Mouse (Mus musculus): ENCODE results near the gene Fancc. TPM values are rescaled to one million over a fixed set of nuclear protein-coding genes. Genes with fewer than 3 reads are reported as not detected.

The Fancc gene
- polyA plus RNA-seq, 1 experiment, result 9.0 TPM

DNA sequence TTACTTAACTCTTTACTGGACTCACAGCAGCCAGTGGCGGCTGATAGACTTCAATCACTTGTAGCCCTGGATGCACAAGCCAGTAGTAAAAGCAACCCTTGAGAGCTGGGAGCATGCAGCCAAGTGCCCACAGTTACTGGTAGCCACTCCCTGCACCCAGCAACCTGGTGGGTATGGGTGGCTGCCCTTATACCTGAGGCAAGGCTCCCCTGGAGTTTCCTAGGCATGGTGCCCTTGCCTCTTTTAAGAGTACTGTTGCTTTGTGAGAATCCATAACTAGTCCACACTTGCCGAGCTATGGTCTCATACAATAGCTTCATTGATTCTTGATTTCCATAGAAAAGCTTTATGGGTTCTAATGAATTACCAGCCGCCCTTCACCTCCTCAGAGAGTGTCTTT, 252.7 kb downstream of the Fancc start:
- Histone ChIP-seq H3K36me3 (ENCODE audit: control insufficient read depth, insufficient read depth, low read length) (peaks cover 1% of the 10 kb centered on the region; the same call in 1 of the 2 replicates), H3K27ac (ENCODE audit: insufficient read depth, low read depth, low read length) (peak overlapping the region; percentile 85), H3K4me3 (ENCODE audit: insufficient read depth, low read depth, low read length) (peak overlapping the region; percentile 42), H3K4me1 (ENCODE audit: control insufficient read depth, insufficient read depth, low read length) (peaks cover 35% of the 10 kb centered on the region), H3K27me3 (replicated peaks; ENCODE audit: control insufficient read depth, insufficient read depth, low read length) (no peaks in the 10 kb centered on the region)
- WGBS, result 56% methylated on average over 3 of the region's 3 CpGs
- TF ChIP-seq CTCF (conservative IDR thresholded peaks at IDR 0.05; ENCODE audit: insufficient read depth, insufficient read length, low read depth, low read length), result no peak
- TF ChIP-seq POLR2A (IDR thresholded peaks at IDR 0.05; ENCODE audit: low read depth, low read length), result no peak
- DNase-seq, result peak; percentile 63

DNA sequence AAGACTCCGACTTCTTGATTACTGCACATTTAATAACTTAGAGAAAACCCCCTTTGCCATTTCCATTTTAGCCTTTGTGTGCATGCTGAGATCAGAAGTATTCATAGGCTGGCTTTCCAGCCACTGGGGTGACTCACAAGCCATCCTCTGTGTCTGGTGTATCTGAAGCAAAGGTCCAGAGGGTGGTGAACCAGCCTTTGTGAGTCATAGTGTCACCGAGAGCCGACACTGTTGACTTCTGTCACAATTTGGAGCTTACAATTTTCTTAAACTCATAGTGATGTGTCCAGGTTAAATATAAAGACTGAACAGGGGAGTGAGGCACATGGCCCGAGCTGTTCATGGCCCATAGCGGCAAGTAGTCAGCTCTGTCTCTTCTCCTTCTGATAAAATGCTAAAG, 253.5 kb downstream of the Fancc start:
- no peaks in the 10 kb centered on the region for H3K27me3 ChIP-seq (replicated peaks; ENCODE audit: control insufficient read depth, insufficient read depth, low read length)
- no peak for TF ChIP-seq CTCF (conservative IDR thresholded peaks at IDR 0.05; ENCODE audit: insufficient read depth, insufficient read length, low read depth, low read length)
- TF ChIP-seq POLR2A (IDR thresholded peaks at IDR 0.05; ENCODE audit: low read depth, low read length), result no peak
- peak overlapping the region; percentile 25 for H3K4me3 ChIP-seq (ENCODE audit: insufficient read depth, low read depth, low read length)
- H3K4me1 ChIP-seq (ENCODE audit: control insufficient read depth, insufficient read depth, low read length), result peaks cover 32% of the 10 kb centered on the region
- DNase-seq, result peak; percentile 39
- H3K27ac ChIP-seq (ENCODE audit: insufficient read depth, low read depth, low read length), result peak overlapping the region; percentile 85
- WGBS, result 30% methylated on average over 5 of the region's 5 CpGs
- peaks cover 1% of the 10 kb centered on the region; the same call in 1 of the 2 replicates for H3K36me3 ChIP-seq (ENCODE audit: control insufficient read depth, insufficient read depth, low read length)

DNA sequence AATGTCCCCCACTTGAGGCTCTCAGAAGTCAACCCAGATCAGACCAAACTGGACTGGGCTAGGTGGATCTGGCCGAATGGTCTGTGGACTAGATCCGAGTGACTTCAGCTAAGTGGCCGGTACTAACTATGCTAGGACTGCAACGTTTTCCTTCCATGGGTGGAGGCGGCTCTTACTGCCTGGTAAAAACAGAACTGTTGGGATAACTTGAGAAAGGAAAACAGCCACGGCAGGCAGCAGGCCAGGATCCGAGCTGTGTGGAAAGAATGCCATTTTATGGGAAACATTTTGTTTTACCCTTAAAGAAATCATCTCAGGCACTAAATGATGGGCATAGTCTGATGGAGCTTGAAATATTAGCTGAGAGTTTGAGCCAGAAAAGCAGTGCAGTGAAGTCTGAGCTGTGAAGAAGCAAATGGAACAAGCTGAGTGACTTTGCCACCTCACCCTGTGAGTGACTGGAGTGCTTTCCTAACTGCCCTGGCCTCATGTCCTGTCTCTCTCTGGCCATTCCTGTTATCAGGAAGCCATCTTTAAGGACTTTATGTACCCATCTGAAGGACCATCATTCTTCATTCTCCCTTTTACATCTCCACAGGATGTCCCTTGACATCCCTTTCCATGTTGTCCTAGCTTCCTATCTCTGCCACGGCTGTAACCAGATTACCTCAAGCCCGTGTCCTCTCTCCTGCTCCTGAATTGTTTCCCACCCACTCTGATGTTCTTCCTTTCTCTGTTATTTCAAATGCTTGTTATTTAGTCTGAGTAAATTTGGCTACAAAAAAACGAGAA, 254.5 kb downstream of the Fancc start:
- no peaks in the 10 kb centered on the region for H3K27me3 ChIP-seq (replicated peaks; ENCODE audit: control insufficient read depth, insufficient read depth, low read length)
- peak overlapping the region; percentile 56 for H3K4me3 ChIP-seq (ENCODE audit: insufficient read depth, low read depth, low read length)
- H3K36me3 ChIP-seq (ENCODE audit: control insufficient read depth, insufficient read depth, low read length), result peaks cover 1% of the 10 kb centered on the region; the same call in 1 of the 2 replicates
- 16% methylated on average over 10 of the region's 10 CpGs for WGBS
- peak; percentile 70 for DNase-seq
- no peak for TF ChIP-seq POLR2A (IDR thresholded peaks at IDR 0.05; ENCODE audit: low read depth, low read length)
- no peak for TF ChIP-seq CTCF (conservative IDR thresholded peaks at IDR 0.05; ENCODE audit: insufficient read depth, insufficient read length, low read depth, low read length)
- peak overlapping the region; percentile 84 for H3K27ac ChIP-seq (ENCODE audit: insufficient read depth, low read depth, low read length)
- H3K4me1 ChIP-seq (ENCODE audit: control insufficient read depth, insufficient read depth, low read length), result peaks cover 28% of the 10 kb centered on the region

DNA sequence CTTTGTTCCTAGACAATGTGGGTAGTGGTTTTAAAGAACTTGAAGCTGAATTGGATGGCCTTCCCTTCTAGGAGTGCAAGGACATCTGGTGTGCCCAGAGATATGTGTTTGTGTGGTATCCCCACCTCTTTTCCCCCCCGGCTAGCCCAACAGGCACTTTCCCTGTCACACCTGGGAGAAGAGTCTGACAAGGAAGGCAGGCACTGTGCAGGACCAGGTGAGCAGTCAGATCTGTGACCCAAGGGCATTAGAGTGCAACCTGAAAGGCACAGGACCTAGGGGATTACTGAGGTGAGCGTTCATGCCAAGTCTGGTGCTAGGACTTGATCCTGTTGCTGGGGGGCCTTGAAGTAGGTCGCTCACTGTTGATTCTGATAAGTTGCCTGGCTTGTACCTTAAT, 255.4 kb downstream of the Fancc start:
- no peaks in the 10 kb centered on the region for H3K27me3 ChIP-seq (replicated peaks; ENCODE audit: control insufficient read depth, insufficient read depth, low read length)
- peak overlapping the region; percentile 84 for H3K27ac ChIP-seq (ENCODE audit: insufficient read depth, low read depth, low read length)
- DNase-seq, result no peak
- peak overlapping the region; percentile 56 for H3K4me3 ChIP-seq (ENCODE audit: insufficient read depth, low read depth, low read length)
- 19% methylated on average over 3 of the region's 3 CpGs for WGBS
- TF ChIP-seq CTCF (conservative IDR thresholded peaks at IDR 0.05; ENCODE audit: insufficient read depth, insufficient read length, low read depth, low read length) (no peak), POLR2A (IDR thresholded peaks at IDR 0.05; ENCODE audit: low read depth, low read length) (no peak)
- peaks cover 1% of the 10 kb centered on the region; the same call in 1 of the 2 replicates for H3K36me3 ChIP-seq (ENCODE audit: control insufficient read depth, insufficient read depth, low read length)
- H3K4me1 ChIP-seq (ENCODE audit: control insufficient read depth, insufficient read depth, low read length), result peaks cover 25% of the 10 kb centered on the region

DNA sequence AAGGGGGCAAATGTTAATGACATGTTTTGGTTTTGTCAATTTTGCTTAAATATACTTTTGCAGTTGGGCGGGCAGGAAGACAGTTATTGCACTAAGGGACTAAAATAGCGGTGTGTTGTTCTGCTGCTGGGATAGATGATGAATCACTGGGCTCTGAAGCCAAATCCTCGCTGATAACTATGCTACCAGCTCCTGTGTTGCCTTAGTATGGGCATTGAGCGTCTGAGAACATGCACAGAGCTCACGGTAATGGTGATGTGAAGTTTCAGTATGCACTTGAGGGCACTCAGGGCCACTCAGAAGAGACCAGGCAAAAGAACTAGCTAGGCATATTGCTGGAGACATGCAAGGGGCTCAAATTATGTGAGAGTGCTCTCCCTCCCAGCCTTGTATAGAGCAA, 256.2 kb downstream of the Fancc start:
- H3K4me1 ChIP-seq (ENCODE audit: control insufficient read depth, insufficient read depth, low read length), result peaks cover 23% of the 10 kb centered on the region
- 3% methylated on average over 5 of the region's 5 CpGs for WGBS
- DNase-seq, result peak; percentile 33
- peak overlapping the region; percentile 91 for H3K27ac ChIP-seq (ENCODE audit: insufficient read depth, low read depth, low read length)
- TF ChIP-seq CTCF (conservative IDR thresholded peaks at IDR 0.05; ENCODE audit: insufficient read depth, insufficient read length, low read depth, low read length), result no peak
- no peak for TF ChIP-seq POLR2A (IDR thresholded peaks at IDR 0.05; ENCODE audit: low read depth, low read length)
- H3K27me3 ChIP-seq (replicated peaks; ENCODE audit: control insufficient read depth, insufficient read depth, low read length), result no peaks in the 10 kb centered on the region
- H3K4me3 ChIP-seq (ENCODE audit: insufficient read depth, low read depth, low read length), result peak overlapping the region; percentile 75
- H3K36me3 ChIP-seq (ENCODE audit: control insufficient read depth, insufficient read depth, low read length), result no peaks in the 10 kb centered on the region; the same call in 1 of the 2 replicates

DNA sequence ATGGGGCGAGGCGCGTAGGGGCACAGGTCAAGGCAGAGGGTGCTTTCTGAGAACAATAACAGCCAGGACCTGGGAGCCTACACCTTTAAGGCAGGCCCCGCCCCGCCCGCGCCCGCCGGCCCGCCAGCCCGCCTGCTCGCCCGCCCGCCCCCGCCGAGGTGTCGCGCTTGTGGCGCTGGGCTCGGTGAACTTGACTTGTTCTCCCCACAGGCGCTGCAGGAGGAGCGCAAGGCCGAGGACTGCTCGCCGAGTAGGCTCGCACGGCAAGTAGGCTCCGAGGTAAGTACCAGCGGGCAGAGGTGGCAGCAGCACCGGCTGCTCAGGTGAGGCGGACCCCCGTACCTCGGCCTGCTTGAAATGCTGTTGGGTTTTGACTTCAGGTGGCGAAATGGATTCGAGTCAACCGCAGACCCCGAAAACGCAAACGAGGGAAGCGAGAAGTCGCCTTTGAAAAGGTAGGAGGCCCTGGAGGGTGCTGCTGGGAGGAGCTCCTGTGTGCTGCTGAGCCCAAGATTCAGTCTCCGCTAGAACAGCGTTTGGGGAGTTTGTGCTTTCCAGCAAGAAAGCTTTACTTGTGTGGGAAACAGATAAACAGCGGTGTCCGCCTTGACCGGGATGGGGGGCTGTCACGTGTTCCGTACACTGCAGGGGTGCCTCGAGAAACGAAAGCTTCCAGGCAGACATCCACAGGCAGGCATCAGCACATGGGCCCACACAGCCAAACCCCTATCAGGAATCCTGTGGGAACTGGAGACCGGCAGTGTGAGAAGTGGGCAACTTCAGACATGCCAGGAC, 257.0 kb downstream of the Fancc start:
- Histone ChIP-seq H3K4me3 (ENCODE audit: insufficient read depth, low read depth, low read length) (peak overlapping the region; percentile 75), H3K36me3 (ENCODE audit: control insufficient read depth, insufficient read depth, low read length) (no peaks in the 10 kb centered on the region), H3K27me3 (replicated peaks; ENCODE audit: control insufficient read depth, insufficient read depth, low read length) (no peaks in the 10 kb centered on the region), H3K27ac (ENCODE audit: insufficient read depth, low read depth, low read length) (peak overlapping the region; percentile 91), H3K4me1 (ENCODE audit: control insufficient read depth, insufficient read depth, low read length) (peaks cover 31% of the 10 kb centered on the region)
- peak; percentile 94 for DNase-seq
- 1% methylated on average over 51 of the region's 51 CpGs for WGBS
- no peak for TF ChIP-seq CTCF (conservative IDR thresholded peaks at IDR 0.05; ENCODE audit: insufficient read depth, insufficient read length, low read depth, low read length)
- peak; percentile 87 for TF ChIP-seq POLR2A (IDR thresholded peaks at IDR 0.05; ENCODE audit: low read depth, low read length)

Data from kidney, adult 2 months (tissue).